ENCODE assay signal across 23 mouse cellular contexts in the genomic region with DNA sequence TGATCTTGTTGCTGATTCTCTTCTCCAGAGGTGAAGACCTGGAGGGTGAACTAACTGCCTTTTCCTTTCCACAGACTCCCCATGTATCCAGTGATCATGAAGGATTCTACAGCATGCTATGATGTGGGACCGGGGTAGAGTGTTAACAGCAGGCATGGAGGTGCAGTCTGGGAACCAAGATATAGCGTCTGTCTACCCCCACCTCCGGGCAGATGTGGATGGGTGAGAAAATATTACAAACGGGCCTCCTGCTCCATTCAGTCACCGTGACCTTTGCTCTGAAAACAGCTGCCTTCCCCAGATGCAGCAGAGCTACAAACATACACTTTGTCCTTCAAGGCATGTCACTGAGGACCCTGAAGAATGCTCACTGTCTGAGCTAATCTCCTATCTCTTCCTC.
"Had no signal": no experiment of that assay in that cellular context is flagged by ENCODE, and none has a peak within 500 bp of the region (broad histone marks: within the 10 kb centered on the region; RNA-seq: fewer than 3 reads in every experiment).

No protein-coding gene starts in this region.

- H3K9me3 ChIP-seq: forebrain, embryonic 15.5 days; heart, embryonic 12.5 days; kidney, embryonic 15.5 days; limb, embryonic 10.5 days; limb, embryonic 12.5 days; liver, embryonic 13.5 days had no signal

- DNase-seq: forebrain, postnatal 0 days; gastrocnemius, postnatal 14 days; gastrocnemius, postnatal 36 days; heart, adult 2 months; heart, postnatal 10 days; kidney, adult 11 months; kidney, adult 2 months; kidney, adult 9 months; kidney, postnatal 14 days; kidney, postnatal 36 days; layer of hippocampus, adult 9-11 months; layer of hippocampus, postnatal 36 days; liver; liver, embryonic 13.5 days had no signal

- ATAC-seq: forebrain, embryonic 15.5 days; forebrain, postnatal 0 days; hindbrain, postnatal 0 days had no signal

- H3K27ac ChIP-seq: forebrain, embryonic 15.5 days; heart, adult 2 months; hindbrain, embryonic 14.5 days; hindbrain, postnatal 0 days; kidney, embryonic 15.5 days; kidney, postnatal 0 days; limb, embryonic 10.5 days; limb, embryonic 12.5 days; liver, embryonic 13.5 days had no signal

- H3K4me1 ChIP-seq: kidney, embryonic 15.5 days; limb, embryonic 10.5 days; limb, embryonic 12.5 days; liver, embryonic 13.5 days had no signal

- H3K4me2 ChIP-seq: forebrain, embryonic 15.5 days; heart, embryonic 12.5 days; hindbrain, embryonic 14.5 days; kidney, embryonic 15.5 days; limb, embryonic 12.5 days; liver, embryonic 11.5 days; liver, embryonic 13.5 days had no signal

- H3K36me3 ChIP-seq: liver, embryonic 13.5 days had no signal

- H3K9ac ChIP-seq: forebrain, embryonic 15.5 days; forebrain, postnatal 0 days; heart, embryonic 12.5 days; hindbrain, embryonic 14.5 days; kidney, embryonic 15.5 days; limb, embryonic 12.5 days; liver, embryonic 13.5 days had no signal

- H3K27me3 ChIP-seq: forebrain, embryonic 15.5 days; heart, embryonic 12.5 days; kidney, embryonic 15.5 days; limb, embryonic 12.5 days; liver, embryonic 13.5 days had no signal

- H3K4me3 ChIP-seq: forebrain, embryonic 15.5 days; heart, adult 2 months; heart, embryonic 12.5 days; kidney, embryonic 15.5 days; limb, embryonic 10.5 days; limb, embryonic 12.5 days; liver, embryonic 13.5 days had no signal
